Comparison of ENCODE assay signal across 11 mouse cellular contexts in the genomic region with DNA sequence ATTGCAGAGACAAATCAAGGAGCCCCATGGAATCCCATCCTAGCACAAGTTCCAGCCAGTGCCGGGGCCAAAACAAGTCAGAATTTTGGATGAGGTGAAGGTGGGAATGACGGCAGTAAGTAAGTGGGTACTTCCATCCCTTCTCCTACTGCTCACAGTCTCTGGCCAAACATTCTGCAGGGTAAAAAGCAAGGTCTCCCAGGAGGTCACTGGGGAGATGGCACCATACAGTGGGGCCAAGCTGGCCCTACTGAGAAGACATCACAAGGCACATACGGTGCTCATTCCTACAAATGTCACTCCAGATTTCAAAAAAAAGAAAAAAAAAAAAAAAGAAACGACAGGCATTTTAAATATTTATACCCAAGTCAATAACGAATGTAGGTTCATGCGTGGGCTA.
"Had no signal": no experiment of that assay in that cellular context is flagged by ENCODE, and none has a peak within 500 bp of the region (broad histone marks: within the 10 kb centered on the region; RNA-seq: fewer than 3 reads in every experiment).

No protein-coding gene starts in this region.

- DNase-seq: kidney, postnatal 14 days; kidney, postnatal 4 days; liver; lung, adult 18-20 months; lung, postnatal 10 days; lung, postnatal 36 days; thymus, adult 18-20 months; thymus, postnatal 36 days had no signal

- ATAC-seq: liver, embryonic 12.5 days; midbrain, embryonic 13.5 days; midbrain, embryonic 16.5 days had no signal
